Mouse (Mus musculus): Measurements from ENCODE around the gene Ddx25. TPM values are rescaled to one million over a fixed set of nuclear protein-coding genes. Genes with fewer than 3 reads are reported as not detected.

Ddx25 gene
- polyA plus RNA-seq (2014; fragmentation: Illumina TruSeq; extraction: RNeasy Lipid Tissue Mini Kit (QIAGEN cat#74804)), result 0.37 TPM

GRCm38 (mm10) chr9:35558257-35559008, at the start of gene Ddx25, which contains the start of gene Pus3:
Gene Ddx25 (minus strand): TSS chr9:35558528.
Gene Pus3 (plus strand): TSS chr9:35558595.

GRCm38 (mm10) chr9:35569571-35570534, 11.5 kb upstream of the Ddx25 start, which contains the start of the genes Pate2 and Hyls1:
Gene Pate2 (plus strand): TSS chr9:35570284.
Gene Hyls1 (minus strand): TSS chr9:35570398.

GRCm38 (mm10) chr9:35518169-35518568, 40.2 kb downstream of the Ddx25 start, which contains the start of gene Gm1113:
Gene Gm1113 (minus strand): TSS chr9:35518269.

Other genes with a start within 250 kb of the Ddx25 start
- gene Cdon, start 137.4 kb downstream of the Ddx25 start, polyA plus RNA-seq (2014; fragmentation: Illumina TruSeq; extraction: RNeasy Lipid Tissue Mini Kit (QIAGEN cat#74804)), result 40.4 TPM
- not detected for gene Gm1113, start 40.3 kb downstream of the Ddx25 start, polyA plus RNA-seq (2014; fragmentation: Illumina TruSeq; extraction: RNeasy Lipid Tissue Mini Kit (QIAGEN cat#74804))
- 45.2 TPM for gene Pus3, start 67 bp upstream of the Ddx25 start, polyA plus RNA-seq (2014; fragmentation: Illumina TruSeq; extraction: RNeasy Lipid Tissue Mini Kit (QIAGEN cat#74804))
- 0.83 TPM for gene Pate2, start 11.8 kb upstream of the Ddx25 start, polyA plus RNA-seq (2014; fragmentation: Illumina TruSeq; extraction: RNeasy Lipid Tissue Mini Kit (QIAGEN cat#74804))
- 20.0 TPM for gene Hyls1, start 11.9 kb upstream of the Ddx25 start, polyA plus RNA-seq (2014; fragmentation: Illumina TruSeq; extraction: RNeasy Lipid Tissue Mini Kit (QIAGEN cat#74804))
- not detected for gene Pate4, start 53.4 kb upstream of the Ddx25 start, polyA plus RNA-seq (2014; fragmentation: Illumina TruSeq; extraction: RNeasy Lipid Tissue Mini Kit (QIAGEN cat#74804))
- not detected for gene Pate3, start 89.7 kb upstream of the Ddx25 start, polyA plus RNA-seq (2014; fragmentation: Illumina TruSeq; extraction: RNeasy Lipid Tissue Mini Kit (QIAGEN cat#74804))
- gene Pate1, start 128.9 kb upstream of the Ddx25 start, polyA plus RNA-seq (2014; fragmentation: Illumina TruSeq; extraction: RNeasy Lipid Tissue Mini Kit (QIAGEN cat#74804)), result not detected
- gene Gm17677, start 182.5 kb upstream of the Ddx25 start, polyA plus RNA-seq (2014; fragmentation: Illumina TruSeq; extraction: RNeasy Lipid Tissue Mini Kit (QIAGEN cat#74804)), result not detected
- not detected for gene Gm17727, start 219.6 kb upstream of the Ddx25 start, polyA plus RNA-seq (2014; fragmentation: Illumina TruSeq; extraction: RNeasy Lipid Tissue Mini Kit (QIAGEN cat#74804))
- not detected for gene Gm27235, start 231.6 kb upstream of the Ddx25 start, polyA plus RNA-seq (2014; fragmentation: Illumina TruSeq; extraction: RNeasy Lipid Tissue Mini Kit (QIAGEN cat#74804))
- gene D730048I06Rik, start 231.6 kb upstream of the Ddx25 start, polyA plus RNA-seq (2014; fragmentation: Illumina TruSeq; extraction: RNeasy Lipid Tissue Mini Kit (QIAGEN cat#74804)), result 0.60 TPM

Measured in ovary, adult 10 weeks (tissue).